Mouse (Mus musculus) testis, postnatal 14 days (tissue): Measurements from ENCODE around the gene Sp7.

ENCODE experiments used
- DNase-seq: peaks from one replicate; pipeline ENCODE4 v3.0.0; 2021; ENCODE audit warnings: low spot score

The Sp7 gene

DNA sequence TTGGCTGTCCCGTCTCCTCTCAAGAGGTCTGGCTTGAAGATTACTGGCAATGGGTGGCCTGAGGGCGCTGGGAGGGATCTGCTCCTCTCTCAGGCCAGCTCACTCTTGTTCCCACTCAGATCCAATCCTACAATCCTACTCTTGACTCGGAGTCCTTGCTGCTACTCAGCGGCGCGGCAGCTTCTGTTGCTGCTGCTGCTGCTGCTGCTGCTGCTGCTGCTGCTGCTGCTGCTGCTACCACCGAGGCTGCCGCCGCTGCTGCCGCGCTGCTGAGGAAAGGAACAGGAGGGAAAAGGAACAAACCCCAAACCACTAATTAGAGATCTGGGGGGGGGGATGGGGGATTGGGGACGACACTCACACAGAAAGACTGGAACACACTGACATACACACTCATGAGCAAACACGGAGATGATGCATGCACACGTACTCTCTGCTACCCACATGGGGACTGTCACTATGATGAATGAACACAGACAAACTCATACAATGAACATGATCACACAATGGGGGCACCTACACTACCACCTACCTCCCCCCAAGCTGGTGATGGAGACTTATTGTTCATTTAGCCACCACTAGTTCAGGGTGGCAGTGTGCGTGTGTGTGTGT, at the start of gene Sp7:
Gene Sp7, minus strand, starts transcription at position 450 of the 612 bp plus-strand sequence.
- DNase-seq = no peak

DNA sequence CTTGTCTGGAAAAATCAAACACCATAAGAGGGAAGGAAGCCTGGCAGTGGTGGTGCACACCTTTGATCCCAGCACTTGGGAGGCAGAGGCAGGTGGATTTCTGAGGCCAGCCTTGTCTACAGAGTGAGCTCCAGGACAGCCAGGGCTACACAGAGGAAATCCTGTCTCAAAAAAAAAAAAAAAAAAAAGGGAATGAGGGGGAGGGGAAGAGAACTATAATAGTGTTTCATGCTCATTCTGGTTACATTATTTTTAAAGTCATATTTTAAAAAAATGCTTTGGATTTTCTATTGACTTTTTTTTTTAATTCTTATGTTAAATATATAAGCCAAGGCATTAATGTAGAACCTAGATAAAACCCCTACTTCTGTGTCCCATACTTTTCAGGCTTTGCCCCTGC, 46.7 kb upstream of the Sp7 start:
- no peak for DNase-seq

DNA sequence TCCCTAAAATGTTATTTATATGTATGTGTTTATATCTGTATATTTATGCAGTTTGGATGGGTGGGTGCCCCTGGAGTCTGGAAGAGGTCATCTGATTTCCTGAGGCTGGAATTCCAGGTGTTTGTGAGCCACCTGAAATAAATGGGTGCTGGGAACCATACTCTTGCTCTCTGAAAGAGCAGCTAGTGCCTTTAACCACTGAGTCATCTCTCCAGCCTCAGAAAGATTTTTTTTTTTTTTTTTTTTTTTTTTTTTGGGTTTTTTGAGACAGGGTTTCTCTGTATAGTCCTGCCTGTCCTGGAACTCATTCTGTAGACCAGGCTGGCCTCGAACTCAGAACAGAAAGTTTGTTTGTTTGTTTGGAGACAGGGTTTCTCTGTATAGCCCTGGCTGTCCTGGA, 44.1 kb upstream of the Sp7 start:
- no peak for DNase-seq

DNA sequence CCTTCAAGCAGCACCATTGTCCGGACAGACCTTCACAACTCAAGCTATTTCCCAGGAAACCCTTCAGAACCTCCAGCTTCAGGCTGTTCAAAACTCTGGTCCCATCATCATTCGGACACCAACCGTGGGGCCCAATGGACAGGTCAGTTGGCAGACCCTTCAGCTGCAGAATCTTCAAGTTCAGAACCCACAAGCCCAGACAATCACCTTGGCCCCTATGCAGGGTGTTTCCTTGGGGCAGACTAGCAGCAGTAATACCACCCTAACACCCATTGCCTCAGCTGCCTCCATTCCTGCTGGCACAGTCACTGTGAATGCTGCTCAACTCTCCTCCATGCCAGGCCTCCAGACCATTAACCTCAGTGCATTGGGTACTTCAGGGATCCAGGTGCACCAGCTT, 42.3 kb upstream of the Sp7 start:
- DNase-seq = no peak

DNA sequence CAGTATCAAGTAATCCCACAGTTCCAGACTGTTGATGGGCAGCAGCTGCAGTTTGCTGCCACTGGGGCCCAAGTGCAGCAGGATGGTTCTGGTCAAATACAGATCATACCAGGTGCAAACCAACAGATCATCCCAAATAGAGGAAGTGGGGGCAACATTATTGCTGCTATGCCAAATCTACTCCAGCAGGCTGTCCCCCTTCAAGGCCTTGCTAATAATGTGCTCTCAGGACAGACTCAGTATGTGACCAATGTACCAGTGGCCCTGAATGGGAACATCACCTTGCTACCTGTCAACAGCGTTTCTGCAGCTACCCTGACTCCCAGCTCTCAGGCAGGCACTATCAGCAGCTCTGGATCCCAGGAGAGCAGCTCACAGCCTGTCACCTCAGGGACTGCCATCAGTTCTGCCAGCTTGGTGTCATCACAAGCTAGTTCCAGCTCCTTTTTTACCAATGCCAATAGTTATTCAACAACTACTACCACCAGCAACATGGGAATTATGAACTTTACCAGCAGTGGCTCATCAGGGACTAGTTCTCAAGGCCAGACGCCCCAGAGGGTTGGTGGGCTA, 41.7 kb upstream of the Sp7 start:
- DNase-seq = no peak

DNA sequence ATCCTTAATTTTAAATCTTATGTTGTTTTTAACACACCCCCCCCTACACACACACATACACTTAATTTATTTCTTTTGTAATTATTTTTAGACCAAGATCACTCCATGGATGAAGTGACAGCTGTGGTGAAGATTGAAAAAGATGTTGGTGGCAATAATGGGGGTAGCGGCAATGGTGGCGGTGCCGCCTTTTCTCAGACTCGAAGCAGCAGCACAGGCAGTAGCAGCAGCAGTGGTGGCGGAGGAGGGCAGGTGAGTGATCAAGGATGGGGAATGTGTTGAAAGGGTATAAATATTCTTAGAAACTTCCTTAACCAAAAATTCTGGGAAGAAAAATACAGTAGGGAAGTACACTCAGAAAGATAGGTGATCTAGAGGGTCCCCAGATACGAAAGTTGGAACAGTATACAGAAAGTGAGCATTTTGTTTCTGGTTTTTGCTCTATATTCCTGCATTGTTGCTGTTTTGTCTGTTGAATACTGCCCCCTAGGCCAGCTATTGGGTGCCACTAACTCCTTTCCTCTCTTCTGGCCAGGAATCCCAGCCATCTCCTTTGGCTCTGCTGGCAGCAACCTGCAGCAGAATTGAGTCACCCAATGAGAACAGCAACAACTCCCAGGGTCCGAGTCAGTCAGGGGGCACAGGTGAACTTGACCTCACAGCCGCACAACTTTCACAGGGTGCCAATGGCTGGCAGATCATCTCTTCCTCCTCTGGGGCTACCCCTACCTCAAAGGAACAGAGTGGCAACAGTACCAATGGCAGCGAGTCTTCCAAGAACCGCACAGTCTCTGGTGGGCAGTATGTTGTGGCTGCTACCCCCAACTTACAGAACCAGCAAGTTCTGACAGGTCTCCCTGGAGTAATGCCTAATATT, 40.9 kb upstream of the Sp7 start:
- no peak for DNase-seq

DNA sequence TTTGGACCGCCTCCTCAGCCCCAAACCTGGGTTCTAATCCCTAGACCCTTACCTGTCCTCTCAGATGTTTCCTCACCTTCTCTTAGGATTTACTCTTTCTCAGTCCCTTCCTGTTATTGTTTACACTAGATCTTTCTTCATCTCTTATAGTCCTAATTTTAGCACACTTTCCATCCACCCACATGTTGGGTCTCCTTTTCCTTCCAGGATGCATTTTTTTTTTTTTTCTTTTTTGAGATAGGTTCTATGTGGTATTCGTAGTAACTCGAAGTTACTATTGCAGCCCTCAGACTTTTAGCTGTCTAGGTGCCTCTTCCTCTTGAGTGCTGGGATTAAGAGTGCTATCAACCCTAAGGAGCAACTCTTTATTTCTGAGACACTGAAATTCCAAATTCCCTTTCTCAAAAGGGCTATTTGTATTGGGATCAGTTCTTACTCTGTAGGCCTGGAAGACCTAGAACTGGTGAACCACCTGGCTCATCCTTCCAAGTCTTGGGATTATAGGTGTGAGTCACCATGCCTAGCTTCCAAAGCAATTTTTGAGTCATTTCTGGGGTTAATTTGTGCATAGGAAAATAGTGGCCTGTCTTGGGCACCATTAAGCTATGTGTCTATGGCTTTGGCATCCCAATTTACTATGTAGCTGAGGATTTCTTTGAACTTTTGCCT, 40.1 kb upstream of the Sp7 start:
- DNase-seq = no peak

DNA sequence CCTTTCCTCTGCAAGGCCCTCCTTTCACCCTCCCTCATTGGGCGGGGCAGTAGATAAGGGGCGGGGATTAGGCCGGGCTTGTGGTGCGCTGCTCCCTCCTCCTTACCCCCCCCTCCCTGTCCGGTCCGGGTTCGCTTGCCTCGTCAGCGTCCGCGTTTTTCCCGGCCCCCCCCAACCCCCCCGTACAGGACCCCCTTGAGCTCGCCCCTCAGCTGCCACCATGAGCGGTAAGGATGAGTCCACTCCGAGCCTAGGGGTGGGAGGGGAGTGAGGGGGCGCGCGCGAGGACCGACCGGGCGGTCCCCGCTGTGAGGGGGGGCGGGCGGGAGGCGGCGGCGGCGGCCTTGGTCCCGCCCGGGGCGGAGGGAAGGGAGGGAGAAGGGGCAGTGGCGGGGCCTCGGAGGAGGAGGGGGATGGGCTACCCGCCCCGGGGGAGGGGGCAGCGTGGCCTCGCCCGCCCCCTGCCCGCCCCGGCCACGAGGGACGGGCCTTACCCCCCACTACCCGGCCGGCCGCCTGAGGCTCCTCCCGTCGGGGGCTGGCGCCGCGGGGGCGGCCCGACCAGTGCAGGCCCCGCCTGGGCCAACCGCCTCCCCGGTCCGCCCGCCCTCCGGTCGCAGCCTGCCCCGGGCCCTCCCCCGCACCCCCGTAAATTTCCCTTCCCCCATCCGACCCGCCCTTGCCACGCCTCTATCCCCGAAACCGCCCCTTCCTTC, 39.4 kb upstream of the Sp7 start:
- peak; percentile 88 for DNase-seq

DNA sequence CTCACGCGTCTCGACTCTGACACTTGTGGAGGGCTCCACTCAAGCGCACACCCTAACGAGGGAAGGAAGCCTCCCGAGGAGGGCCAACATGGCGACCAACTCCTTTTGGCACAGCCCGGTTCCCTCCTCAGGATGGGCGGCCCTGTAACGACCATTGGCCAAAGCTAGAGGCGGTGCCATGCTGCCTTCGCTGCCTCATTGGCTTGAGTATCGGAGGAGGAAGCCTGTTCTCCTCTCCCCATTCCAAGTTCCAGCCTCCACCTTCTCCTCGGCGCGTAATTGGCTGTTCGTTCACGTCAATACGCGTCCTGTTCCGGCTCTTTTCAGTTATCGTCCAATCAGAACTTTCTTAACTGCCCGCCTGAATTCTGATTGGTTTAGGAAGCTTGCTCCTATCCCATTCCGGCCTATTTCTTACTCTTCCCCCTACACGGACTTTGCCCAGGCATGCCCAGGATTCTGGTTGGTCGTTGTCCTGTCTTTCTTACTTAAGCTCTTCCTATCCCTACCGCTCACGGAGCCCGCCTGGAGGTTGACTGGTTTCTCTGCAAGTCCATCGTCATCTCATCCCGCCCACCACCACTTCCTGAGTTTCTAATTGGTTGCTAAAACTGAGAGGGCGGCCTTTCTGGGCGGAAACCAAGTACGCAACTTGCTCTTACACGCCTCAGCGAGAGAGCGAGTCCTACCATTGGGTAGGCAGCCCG, 38.7 kb upstream of the Sp7 start, which contains the start of gene Sp1:
Gene Sp1, plus strand, starts transcription at position 655 of the 707 bp plus-strand sequence.
- DNase-seq = peak; percentile 100

DNA sequence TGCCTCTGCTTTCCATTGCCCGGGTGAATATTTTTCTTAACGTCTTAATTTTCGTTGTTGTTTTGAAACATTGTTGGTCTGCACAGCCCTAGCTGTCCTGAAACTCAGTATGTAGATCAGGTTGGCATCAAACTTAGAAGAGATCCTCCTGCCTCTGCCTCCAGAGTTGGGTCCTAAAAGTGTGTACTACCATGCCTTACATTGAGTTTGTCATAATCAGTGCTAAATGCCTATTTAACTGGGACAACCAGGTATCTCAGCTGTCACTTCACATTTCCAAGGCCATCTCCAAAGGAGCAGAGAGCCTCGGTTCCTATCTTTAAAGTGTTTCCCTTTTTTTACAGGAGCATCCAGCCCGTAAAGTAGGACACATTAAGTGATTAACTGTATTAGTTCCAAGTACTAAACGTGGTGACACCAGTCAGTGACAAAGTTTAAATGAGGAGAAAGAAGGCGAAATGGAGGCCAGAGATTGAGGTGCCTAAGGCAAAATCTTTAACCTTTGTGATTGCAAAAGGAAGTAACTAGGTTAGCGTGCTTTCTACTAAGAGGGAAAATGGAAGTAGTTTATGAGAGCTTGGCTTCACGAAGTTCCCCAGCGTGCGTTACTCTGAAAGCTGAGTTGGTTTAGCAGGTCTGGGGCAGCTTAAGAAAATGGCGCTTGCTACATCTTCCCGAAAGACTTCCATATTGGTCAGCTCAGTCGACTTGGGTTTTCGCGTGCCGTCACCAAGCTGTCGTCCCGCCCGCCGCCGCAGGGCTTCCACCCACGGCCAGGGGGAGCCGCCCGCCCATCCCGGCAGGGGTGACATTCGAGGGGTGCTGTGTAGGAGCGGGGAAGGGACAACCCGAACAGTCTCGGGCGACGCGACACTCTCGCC, 37.9 kb upstream of the Sp7 start:
- no peak for DNase-seq

DNA sequence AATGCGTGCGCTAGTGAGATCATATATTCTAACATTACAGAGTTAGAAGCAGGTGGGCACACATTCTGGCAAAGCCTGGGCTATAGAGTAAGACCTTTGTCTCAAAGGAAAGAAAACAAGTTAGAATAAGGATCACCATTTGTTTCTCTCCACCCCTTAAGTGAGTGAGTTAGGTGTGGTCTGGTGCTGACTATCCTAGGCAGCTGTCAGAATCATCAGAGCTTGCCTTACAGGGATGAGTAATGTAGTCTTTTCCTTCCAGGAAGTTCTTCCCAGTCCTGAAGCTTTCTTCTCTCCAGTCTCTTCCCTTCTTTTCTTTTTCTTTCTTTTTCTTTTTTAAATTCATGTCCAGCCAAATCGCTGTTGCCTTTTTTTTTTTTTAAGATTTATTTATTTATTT, 35.2 kb upstream of the Sp7 start:
- no peak for DNase-seq

DNA sequence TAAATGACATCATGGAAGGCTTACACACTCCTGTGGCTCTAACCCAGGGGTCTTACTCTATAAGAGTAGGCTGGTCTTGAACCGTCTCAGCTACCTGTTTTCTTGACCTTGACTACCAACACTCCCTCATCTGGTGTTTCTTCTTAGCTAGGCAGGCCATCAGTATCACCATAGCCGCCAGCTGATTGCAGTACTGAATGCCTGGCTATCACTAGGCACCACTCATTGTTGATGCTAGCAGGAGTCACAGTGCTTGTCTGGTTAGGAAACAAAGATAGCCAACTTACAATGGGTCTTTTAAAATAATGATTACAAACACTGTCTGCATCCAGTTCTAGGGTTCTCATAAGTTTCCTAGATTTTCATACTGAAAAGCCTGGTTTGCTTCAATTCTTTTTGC, 34.3 kb upstream of the Sp7 start:
- DNase-seq = no peak

DNA sequence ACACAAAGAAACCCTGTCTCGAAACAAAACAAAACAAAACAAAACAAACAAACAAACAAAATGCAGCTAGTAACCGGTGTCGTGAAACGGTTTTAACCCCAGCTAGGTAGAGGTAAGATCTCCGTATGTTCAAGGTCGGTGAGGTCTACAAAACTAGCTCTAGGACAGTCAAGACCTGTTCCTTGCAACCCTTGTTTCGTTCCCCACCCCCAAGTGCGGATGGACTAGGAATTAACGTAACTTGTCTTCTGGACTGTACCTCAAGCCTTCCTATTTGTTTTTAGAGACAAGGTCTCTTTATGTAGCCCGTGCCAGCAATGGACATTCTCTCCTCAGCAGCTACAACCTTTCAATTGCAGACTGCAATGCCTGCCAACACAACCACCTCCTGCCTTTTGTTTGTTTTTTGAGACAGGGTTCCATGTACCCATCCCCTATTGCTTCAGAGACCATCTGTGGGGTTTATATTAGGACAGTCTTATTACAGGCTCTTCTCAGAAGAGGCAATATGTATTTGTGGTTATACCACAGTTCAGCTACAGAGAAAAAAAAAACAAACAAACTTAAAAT, 33.6 kb upstream of the Sp7 start:
- DNase-seq = no peak

DNA sequence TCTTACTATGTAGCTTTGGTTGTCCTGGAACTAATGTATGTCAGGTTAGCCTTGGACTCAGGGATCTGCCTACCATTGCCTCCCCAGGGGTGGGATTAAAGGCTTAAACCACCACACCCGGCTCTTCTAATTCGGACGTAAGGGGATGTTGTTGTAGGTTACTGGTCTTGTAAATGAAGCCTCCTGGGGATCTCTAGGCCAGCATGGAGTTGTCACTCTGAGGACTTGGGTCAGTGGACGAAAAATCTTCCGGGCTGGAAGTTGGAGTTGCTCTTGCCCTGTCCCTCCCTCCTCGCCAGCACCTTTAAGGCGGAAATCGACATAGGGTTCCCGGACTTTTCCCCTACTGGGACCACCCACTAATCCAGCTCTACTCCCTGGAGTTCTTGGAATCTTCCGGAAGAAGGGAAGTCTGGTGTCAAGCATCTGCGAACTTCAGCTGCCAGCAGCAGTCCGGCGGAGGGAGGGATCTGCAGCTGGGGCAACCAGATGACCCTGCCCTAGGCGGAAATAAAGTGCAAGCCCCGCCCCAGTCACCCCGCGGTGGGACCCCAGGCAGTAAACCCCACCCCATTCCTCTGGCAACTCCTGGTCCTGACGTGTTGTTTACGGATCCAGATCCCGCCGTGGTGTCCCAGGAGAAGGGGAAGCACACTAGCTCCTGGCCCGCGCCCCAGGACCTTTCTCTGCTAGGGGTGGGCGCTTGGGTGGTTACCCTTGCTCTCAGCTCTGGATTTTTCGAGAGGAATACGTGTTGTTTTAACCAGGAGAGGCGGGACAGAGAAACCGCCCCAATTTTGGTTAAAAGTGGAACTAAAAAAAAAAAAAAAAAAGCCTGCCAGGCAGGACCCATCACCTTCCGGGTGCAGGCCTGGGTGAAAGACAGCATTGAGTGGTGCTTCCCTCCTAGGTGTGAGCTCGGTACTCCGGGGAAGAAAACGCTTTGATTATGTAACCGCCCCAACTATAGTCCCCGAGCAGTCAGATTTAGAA, 32.5 kb upstream of the Sp7 start:
- DNase-seq = peak; percentile 90

DNA sequence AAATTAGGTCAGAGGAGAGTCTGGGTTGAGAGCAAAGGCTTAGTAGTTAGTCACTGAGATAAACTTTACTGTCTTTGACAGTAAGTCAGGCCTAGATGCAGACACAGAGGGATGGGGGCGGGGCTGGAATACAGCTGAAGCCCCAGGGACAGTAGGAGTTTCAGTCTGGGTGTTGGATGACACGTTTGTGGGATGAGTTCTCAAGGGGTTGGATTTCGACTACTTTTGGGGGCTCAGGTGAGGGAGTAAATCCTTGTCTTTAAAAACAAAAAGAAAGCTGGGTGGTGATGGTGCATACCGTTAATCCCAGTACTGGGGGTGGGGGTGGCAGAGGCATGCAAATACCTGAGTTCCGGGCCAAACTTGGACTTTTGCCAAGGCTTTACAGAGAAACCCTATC, 31.6 kb upstream of the Sp7 start:
- DNase-seq = no peak

DNA sequence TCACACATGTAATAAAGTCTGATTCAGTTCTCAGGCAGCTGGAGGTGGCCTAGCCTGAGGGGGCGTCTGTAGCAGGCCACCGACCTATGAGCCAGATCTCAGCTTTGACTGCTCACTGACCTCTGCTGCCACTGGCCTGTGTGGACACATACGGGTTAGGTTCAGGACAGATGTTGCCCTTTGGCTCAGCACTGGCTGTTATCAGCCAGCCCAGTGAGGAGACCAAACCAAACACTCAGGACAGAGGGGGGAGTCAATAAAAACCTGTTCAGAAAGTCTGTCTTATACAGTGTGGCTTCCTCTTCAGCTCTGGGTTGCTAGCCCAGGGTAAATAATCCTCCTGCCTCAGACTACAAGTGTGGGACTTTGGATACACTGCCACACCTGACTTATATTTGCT, 28.1 kb upstream of the Sp7 start:
- DNase-seq = no peak

DNA sequence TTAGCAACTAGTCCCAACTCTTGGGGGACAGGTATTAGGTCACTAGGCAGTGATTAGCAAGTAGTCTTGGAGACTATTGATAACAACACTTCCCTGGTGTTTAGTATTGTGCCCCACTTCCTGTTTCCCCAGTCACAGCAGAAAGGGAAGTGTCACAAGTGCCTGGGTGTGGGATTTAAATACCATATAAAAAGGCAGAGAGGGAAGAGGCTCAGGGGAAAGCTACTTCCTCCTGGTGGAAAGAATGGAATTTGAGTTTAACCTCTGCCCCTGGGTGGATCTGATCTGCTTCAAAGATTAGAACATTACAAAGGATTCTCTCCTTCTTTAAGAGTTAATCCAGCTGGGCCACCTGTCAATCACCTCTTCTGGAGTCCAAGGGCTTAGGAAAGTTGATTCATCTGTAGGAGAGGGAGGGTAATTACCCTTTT, 26.6 kb upstream of the Sp7 start:
- DNase-seq = no peak

DNA sequence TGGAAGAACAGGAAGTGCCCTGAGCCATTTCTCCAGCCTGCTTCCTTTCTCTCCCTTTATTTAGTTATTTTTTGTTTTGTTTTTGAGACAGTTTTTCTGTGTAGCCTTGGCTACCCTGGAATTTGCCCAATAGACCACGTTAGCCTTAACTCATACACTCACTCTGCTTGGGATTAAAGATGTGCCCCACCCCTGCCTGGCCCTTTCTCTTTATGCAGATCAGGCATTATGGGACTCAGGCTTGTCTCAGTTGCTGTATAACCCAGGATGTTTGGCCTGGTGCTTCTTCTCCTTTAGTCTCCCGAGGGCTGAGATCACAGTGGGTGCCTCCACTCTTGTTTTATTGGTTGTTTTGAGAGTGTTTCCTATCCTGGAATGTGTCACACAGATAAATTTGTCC, 25.5 kb upstream of the Sp7 start:
- no peak for DNase-seq

DNA sequence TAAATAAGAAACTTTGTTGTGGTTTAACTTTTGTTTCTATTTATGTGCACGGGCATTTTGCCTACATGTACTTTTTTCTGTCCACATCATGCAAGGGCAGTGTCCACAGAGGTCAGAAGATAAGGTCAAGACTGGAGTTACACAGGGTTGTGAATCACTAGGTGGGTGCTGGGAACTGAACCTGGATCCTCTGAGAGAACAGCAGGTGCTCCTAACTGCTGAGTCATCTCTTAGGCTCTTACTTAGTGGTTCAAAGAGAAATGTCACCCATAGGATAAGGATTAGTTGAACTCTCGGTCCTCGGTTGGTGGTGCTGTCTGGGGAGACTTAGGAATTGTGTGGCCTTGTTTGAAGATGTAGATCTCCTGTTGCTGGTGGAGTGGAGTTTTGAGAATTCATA, 22.0 kb upstream of the Sp7 start:
- no peak for DNase-seq
